Mouse (Mus musculus) gastrocnemius, postnatal 4 days (tissue): ENCODE data around the gene Map3k13. TPM values are rescaled to one million over a fixed set of nuclear protein-coding genes. Genes with fewer than 3 reads are reported as not detected.
"Not testable (repeated sequence)": the region's sequence is repeated elsewhere in the genome, so short reads cannot be mapped to it uniquely, and the experiment has no call there.

Source experiments
- DNase-seq, 2 experiments: peaks; one replicate each; pipeline ENCODE4 v3.0.0; 2021 to 2022; ENCODE audit warnings: low spot score in 2 of 2, mixed read lengths in 2 of 2
- total RNA-seq, 2 experiments: library from RNA; stranded (reverse); gene quantifications; 2 replicates each; pipeline ENCODE4 v1.2.3; 2021

The Map3k13 gene
- total RNA-seq, 2 experiments from 2014 or later: 0.66 to 0.73 TPM

GRCm38 (mm10) chr16:21806892-21807291 lies 12.7 kb downstream of the Map3k13 start:
- no peak for DNase-seq

GRCm38 (mm10) chr16:21807786-21808185 lies 13.6 kb downstream of the Map3k13 start:
- not testable (repeated sequence) for DNase-seq

GRCm38 (mm10) chr16:21813164-21813834 lies 19.2 kb downstream of the Map3k13 start:
- DNase-seq: no peak

GRCm38 (mm10) chr16:21814861-21815668 lies 20.9 kb downstream of the Map3k13 start:
- DNase-seq: peak in 1 of 2 experiments; percentile 34

GRCm38 (mm10) chr16:21815669-21816010 lies 21.5 kb downstream of the Map3k13 start:
- no peak for DNase-seq

- DNase-seq: no peak
Measured at GRCm38 (mm10) chr16:21818132-21818531, 24.0 kb downstream of the Map3k13 start.

GRCm38 (mm10) chr16:21818629-21819028 lies 24.5 kb downstream of the Map3k13 start:
- DNase-seq: no peak

GRCm38 (mm10) chr16:21825612-21826031 lies 31.5 kb downstream of the Map3k13 start:
- DNase-seq: no peak

GRCm38 (mm10) chr16:21827153-21827552 lies 33.0 kb downstream of the Map3k13 start:
- no peak for DNase-seq

GRCm38 (mm10) chr16:21827581-21827980 lies 33.4 kb downstream of the Map3k13 start:
- DNase-seq: no peak

- DNase-seq: no peak
Measured at GRCm38 (mm10) chr16:21829711-21830110, 35.6 kb downstream of the Map3k13 start.

GRCm38 (mm10) chr16:21830784-21831183 lies 36.6 kb downstream of the Map3k13 start:
- no peak for DNase-seq

GRCm38 (mm10) chr16:21831764-21832163 lies 37.6 kb downstream of the Map3k13 start:
- no peak for DNase-seq

GRCm38 (mm10) chr16:21833469-21833868 lies 39.3 kb downstream of the Map3k13 start:
- no peak for DNase-seq

GRCm38 (mm10) chr16:21833970-21834369 lies 39.8 kb downstream of the Map3k13 start:
- no peak for DNase-seq

- no peak for DNase-seq
Measured at GRCm38 (mm10) chr16:21834866-21835583, 40.9 kb downstream of the Map3k13 start.

GRCm38 (mm10) chr16:21835584-21835931 lies 41.4 kb downstream of the Map3k13 start:
- DNase-seq: no peak

GRCm38 (mm10) chr16:21836311-21837072 lies 42.3 kb downstream of the Map3k13 start:
- no peak for DNase-seq

GRCm38 (mm10) chr16:21837694-21838093 lies 43.5 kb downstream of the Map3k13 start:
- no peak for DNase-seq

- peak in 1 of 2 experiments; percentile 25 for DNase-seq
Measured at GRCm38 (mm10) chr16:21845800-21846671, 51.9 kb downstream of the Map3k13 start.
